Mouse (Mus musculus) Patski (cell line): Measurements from ENCODE around the gene Cdyl. TPM values are rescaled to one million over a fixed set of nuclear protein-coding genes. Genes with fewer than 3 reads are reported as not detected.

Experiments used
- ATAC-seq: fragments of 100-300 bp; one replicate; pipeline ENCODE4 v1.8.0; 2021
- CTCF ChIA-PET: fragments of 350-600 bp; sonication (Branson Sonifier 250); formaldehyde crosslinking; loops from one replicate; lab custom pipeline; 2022; ENCODE audit warnings: inconsistent platforms; lab: Charles Lee
- POLR2A ChIA-PET: fragments of 350-600 bp; sonication (Branson Sonifier 250); formaldehyde crosslinking; loops from one replicate; lab custom pipeline; 2022; ENCODE audit warnings: antibody characterized with exemption, inconsistent platforms; lab: Charles Lee
- DNase-seq: peaks from one replicate; pipeline ENCODE4 v3.0.0-alpha.2; 2011; ENCODE audit warnings: low read depth, low spot score
- H3K27me3 ChIP-seq: fragments of 371-371 bp; one replicate; pipeline ENCODE4 v1.5.1; 2021
- CTCF ChIP-seq: fragments of 100-300 bp; IDR thresholded peaks from one replicate; pipeline ENCODE4 v1.5.1; 2021
- in situ Hi-C: fragments of 300-500 bp; cut with MboI; formaldehyde crosslinking; loops from 3 replicates; pipeline ENCODE4 v1.11.1; 2018; ENCODE audit warnings: low pct_unique_long_range_greater_than_20kb, mixed read lengths
- polyA plus RNA-seq: library from polyadenylated mRNA; unstranded; gene quantifications from one replicate; pipeline ENCODE4 v1.2.3, GENCODE M21; 2021

Gene Cdyl
- polyA plus RNA-seq, 1 experiment from 2014 or later = 15.4 TPM

DNA sequence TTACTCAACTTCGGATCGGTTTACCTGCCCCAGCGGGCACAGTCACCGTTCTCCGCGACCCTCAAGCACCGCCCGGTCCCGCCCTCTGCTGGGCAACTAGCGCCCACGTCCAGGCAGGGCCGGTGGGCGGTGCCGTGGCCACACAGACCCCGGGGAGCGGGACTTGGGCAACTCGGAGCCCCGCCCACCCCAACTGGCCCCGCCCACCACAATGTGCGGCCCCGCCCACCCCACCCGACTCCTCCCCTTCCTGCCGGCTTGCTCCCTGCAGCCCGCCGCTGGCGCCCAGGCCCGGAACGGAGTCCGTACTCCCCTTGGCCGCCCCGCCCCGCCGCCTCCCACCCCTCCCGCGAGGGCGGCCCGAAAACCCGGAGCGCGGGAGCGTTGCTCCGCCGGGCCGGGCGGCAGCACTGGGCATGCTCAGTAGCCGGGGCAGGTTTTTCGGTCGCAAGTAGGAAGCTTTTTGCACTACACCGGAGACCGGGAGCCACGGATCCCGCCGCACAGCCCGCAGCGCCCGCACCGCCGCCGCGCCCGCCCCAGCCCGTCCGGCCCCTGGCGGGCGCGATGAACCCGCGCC lies 81.5 kb downstream of the Cdyl start:
- ATAC-seq = peak; percentile 92
- in situ Hi-C loops = no loop called here

DNA sequence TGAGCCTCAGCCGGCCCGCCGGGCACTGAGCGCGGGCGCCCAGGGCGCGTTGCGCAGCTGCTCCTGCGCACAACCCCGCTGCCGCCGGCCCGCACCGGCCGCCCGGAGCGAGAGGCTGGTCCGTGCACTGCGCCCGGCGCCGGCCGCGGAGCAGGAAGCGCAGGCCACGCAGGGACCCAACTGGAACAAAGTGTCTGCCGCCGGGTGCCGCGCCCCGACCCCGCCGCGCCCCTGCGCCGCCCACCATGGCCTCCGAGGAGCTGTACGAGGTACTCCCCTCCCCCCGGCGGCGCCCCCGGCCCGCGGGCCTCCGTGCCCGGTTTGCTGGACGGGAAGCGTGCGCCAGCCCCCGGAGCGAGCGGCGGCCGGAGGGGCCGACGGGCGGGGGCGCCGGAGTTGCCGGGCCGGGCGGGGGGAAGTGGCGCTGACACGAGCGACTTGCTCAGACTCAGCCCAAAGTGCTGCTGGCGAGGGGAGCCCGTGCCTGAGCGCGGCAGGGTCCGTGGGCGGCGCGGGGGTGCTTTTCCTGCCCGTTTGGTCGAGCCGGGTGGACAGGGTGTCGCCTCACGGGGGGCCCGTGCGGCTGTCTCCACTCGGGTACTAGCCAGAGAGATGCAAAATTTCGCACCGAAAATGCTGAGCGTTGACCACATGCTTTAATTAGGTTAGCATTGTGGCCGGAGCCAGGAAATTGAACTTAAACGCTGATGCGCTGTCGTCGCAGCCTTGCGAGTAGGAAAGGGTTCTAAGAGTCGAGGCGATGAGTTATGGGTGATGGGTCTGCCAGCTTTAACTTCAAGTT lies 82.2 kb downstream of the Cdyl start:
- DNase-seq (no peak), ATAC-seq (peak; percentile 54)
- no peaks in the 10 kb centered on the region for H3K27me3 ChIP-seq
- ChIA-PET CTCF (no interaction called here), POLR2A (interaction anchor here (0.6 kb wide), 1 partner anchor 663 kb away, joined by 3 read pairs; no protein-coding TSS in a partner anchor)
- TF ChIP-seq CTCF = no peak
- in situ Hi-C loops = no loop called here

More for the DNA sequence above, 81.5 kb downstream of the Cdyl start:
- peak; percentile 96 for TF ChIP-seq CTCF
- ChIA-PET POLR2A (interaction anchor here (1.5 kb wide), 1 partner anchor 237 kb away, joined by 3 read pairs; no protein-coding TSS in a partner anchor), CTCF (no interaction called here)
- DNase-seq = peak; percentile 53
- H3K27me3 ChIP-seq = no peaks in the 10 kb centered on the region

DNA sequence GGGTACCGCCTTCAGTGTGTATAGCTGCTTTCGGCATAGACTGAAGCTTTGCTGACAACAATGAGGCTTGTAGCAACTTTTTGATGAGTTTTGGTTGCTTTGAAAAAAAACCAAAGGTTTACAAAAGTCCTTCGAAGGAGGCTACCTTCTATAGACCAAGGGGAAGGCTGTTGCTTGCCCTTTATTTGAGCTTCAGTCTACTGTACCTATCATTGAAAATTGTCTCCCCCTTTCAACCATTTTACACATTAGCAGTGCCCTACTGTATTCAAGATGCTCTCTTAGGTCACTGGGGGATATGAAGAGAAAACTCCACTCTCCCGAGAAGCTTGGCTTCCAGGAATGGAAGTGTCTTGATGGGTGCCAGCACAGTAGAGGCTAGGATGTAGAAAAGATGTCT lies 83.1 kb downstream of the Cdyl start:
- TF ChIP-seq CTCF = no peak
- ChIA-PET CTCF (interaction anchor here (0.8 to 1.3 kb wide), 2 partner anchors 16 to 43 kb away, joined by 3 read pairs; no protein-coding TSS in a partner anchor), POLR2A (interaction anchor here (1.1 kb wide), 1 partner anchor 240 kb away, joined by 6 read pairs; no protein-coding TSS in a partner anchor)
- H3K27me3 ChIP-seq = no peaks in the 10 kb centered on the region
- ATAC-seq (no peak), DNase-seq (no peak)
- in situ Hi-C loops = no loop called here

DNA sequence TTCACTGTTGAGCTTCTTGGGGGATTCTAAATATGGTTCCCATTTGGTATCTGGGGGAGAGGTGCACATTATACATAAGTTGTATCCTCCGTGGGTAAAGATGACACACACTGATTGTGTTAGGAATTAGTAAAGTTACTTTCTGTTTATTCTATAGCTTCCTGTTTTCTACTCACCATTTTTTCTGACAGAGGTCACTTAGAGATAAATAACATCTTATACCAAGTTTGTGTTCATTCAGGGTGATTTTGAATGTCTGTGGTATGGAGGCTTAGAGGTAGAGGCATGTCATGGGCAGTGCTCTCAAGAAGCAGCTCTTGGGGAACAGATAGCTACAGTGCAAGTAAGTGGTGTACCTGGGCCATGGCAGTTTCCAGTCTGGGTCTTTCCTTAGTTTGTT lies 83.6 kb downstream of the Cdyl start:
- DNase-seq (no peak), ATAC-seq (no peak)
- TF ChIP-seq CTCF = no peak
- CTCF ChIA-PET = interaction anchor here (0.8 to 1.3 kb wide), 3 partner anchors 16 to 42 kb away, joined by 3 read pairs; no protein-coding TSS in a partner anchor
- in situ Hi-C loops = no loop called here
- POLR2A ChIA-PET = interaction anchor here (1.1 kb wide), 1 partner anchor 241 kb away, joined by 6 read pairs; no protein-coding TSS in a partner anchor
- H3K27me3 ChIP-seq = no peaks in the 10 kb centered on the region

DNA sequence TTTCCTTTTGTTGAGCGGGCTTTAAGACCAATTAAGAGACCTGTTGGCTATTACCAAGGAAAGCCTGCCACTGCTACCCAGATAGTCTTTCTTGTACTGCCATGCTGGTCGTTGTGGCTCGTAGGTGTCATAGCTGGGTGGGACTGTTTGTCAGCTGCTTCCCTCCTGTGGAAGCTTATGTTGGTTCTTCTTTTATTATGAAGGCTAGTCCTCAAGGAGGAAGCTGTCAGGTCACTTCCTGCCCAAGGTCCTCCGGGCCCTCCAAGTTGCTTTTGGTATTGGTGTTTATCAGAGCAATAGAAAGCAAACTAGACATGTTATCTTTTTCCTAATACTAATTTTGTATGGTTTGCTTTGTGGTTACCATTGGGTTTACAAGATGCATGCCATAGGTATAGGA lies 89.6 kb downstream of the Cdyl start:
- POLR2A ChIA-PET = no interaction called here
- ATAC-seq = no peak

DNA sequence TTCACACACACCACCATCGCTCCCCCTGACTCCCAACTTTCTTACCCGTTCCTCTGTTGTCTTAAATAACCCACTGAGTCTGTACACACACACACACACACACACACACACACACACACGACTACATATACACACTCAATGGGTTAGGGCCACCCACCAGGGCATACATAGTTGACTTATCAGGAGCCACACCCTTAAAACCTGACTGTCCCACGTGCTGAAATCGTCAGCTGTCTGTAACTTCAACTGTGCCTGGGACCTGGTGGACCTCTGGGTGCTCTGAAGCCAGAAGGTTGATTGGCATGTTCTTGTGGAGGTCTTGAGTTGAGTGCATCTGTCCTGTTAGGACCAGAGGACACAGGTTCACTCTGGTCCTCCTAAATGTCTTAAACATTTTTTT lies 90.0 kb downstream of the Cdyl start:
- POLR2A ChIA-PET = no interaction called here
- TF ChIP-seq CTCF = no peak

More for the DNA sequence above, 89.6 kb downstream of the Cdyl start:
- no peaks in the 10 kb centered on the region for H3K27me3 ChIP-seq
- no peak for DNase-seq
- no peak for TF ChIP-seq CTCF
- in situ Hi-C loops = no loop called here
- CTCF ChIA-PET = interaction anchor here (1.2 kb wide), 1 partner anchor 21 kb away, joined by 3 read pairs; no protein-coding TSS in a partner anchor

DNA sequence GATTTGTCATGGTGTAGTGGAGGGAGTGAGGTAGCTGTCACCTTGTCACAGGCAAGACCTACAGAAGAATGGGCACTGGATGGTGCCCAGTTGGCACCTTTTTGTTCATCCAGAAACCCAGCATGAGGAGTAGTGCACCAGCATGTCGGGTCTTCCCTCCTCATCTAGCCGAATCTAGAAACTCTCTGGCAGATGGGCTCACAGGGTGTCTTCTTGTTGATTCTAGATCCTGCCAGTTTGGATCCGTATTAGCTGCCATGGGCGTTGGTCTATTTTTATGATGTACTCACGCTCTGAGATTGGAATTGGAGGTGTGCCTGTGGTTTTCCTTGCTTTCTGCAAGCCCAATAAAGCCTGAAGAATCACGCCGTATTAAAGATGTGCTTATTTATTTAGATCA lies 92.4 kb downstream of the Cdyl start:
- ATAC-seq (no peak), DNase-seq (no peak)
- in situ Hi-C loops = no loop called here
- POLR2A ChIA-PET = no interaction called here
- CTCF ChIA-PET = no interaction called here
- no peak for TF ChIP-seq CTCF
- H3K27me3 ChIP-seq = no peaks in the 10 kb centered on the region

More for the DNA sequence above, 90.0 kb downstream of the Cdyl start:
- no peak for ATAC-seq
- DNase-seq = no peak
- CTCF ChIA-PET = no interaction called here
- in situ Hi-C loops = no loop called here
- no peaks in the 10 kb centered on the region for H3K27me3 ChIP-seq

DNA sequence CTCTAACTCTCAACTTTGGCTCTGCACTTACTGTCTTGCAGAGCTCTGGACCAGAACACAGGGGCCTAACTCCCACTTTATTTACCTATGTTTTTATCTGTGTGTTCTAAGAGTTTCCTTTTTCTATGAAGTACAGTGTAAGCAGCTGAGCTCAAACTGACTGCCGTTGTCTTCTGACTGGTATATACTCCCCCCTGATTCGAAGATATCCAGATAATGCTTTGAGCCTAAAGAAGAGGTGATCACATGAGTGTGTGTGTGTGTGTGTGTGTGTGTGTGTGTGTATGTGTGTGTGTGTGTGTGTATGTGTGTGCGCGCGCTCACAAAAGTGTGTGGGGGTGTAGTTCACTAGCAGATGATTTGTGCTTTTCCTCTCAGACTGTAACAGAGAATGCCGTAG lies 95.4 kb downstream of the Cdyl start:
- in situ Hi-C loops = no loop called here
- TF ChIP-seq CTCF = no peak

DNA sequence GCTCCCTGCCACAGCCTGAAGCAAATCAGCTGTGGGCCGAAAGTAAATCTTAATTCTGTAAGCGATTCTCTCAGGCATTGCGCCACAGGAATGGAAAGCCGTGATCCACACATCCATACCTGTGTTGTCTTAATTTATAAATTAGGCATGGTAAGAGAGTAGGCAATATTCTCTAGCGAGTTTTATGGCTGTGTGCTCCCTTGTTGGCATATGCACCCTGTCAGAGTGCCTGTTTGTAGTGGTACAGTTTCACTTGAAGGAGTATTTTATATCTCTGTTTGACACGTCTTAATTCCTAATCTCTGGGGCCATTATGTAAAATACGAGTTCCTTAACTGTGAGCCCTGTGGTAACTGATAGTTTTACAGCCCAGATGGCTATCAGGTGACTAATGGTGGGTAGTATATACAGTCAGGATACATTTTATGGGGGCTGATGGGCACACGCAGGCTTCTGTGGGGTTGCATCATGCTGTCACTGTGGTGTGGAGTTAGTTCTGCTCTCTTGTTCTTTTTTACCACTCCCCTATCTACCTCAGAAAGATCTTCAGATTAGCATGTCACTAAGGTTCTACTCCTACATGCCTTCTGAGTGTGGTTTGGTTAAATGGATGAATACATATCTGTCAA lies 96.1 kb downstream of the Cdyl start:
- ATAC-seq (no peak), DNase-seq (no peak)
- no peaks in the 10 kb centered on the region for H3K27me3 ChIP-seq
- ChIA-PET POLR2A (no interaction called here), CTCF (interaction anchor here (1.3 kb wide), 1 partner anchor 11 kb away, joined by 3 read pairs; no protein-coding TSS in a partner anchor)
- in situ Hi-C loops = no loop called here
- TF ChIP-seq CTCF = no peak

More for the DNA sequence above, 95.4 kb downstream of the Cdyl start:
- ChIA-PET CTCF (interaction anchor here (1.3 kb wide), 1 partner anchor 12 kb away, joined by 3 read pairs; no protein-coding TSS in a partner anchor), POLR2A (interaction anchor here (0.7 kb wide), 1 partner anchor 877 kb away, joined by 3 read pairs; no protein-coding TSS in a partner anchor)
- H3K27me3 ChIP-seq = no peaks in the 10 kb centered on the region
- no peak for DNase-seq
- ATAC-seq = no peak
